Mouse (Mus musculus) cerebellum, adult 2 months (tissue): ENCODE measurements at regions not wholly inside any gene's neighbourhood (a gene's known extent, or its start where the extent isn't known, plus 50 kb on each side); places are given as distances from the start of the nearest gene placed in this dataset.

Experiments
- DNase-seq, 2 experiments: peaks; one replicate each; pipeline ENCODE4 v3.0.0; 2021
- H3K27ac ChIP-seq: fragments of 200-500 bp; 2 replicates; pipeline ENCODE4 v1.5.1; 2012; ENCODE audit warnings: low read length, control low read depth, inconsistent platforms; ENCODE audit not compliant: insufficient read depth
- H3K27me3 ChIP-seq: fragments of 200-500 bp; 2 replicates; pipeline ENCODE4 v1.6.1; 2012; ENCODE audit warnings: inconsistent platforms, mild to moderate bottlenecking, low read length, moderate library complexity; ENCODE audit not compliant: control insufficient read depth, insufficient read depth
- H3K4me1 ChIP-seq: fragments of 200-500 bp; 2 replicates; pipeline ENCODE4 v1.6.1; 2011; ENCODE audit warnings: low read length; ENCODE audit not compliant: control insufficient read depth, insufficient read depth
- H3K4me3 ChIP-seq: fragments of 200-500 bp; replicated peaks from 2 replicates; pipeline ENCODE3; 2011; ENCODE audit warnings: mild to moderate bottlenecking, low read depth, low read length, control low read depth; ENCODE audit not compliant: insufficient read depth
- CTCF ChIP-seq: fragments of 200-500 bp; IDR thresholded peaks from 2 replicates; pipeline ENCODE4 v1.5.1; 2011; ENCODE audit warnings: low read depth, mild to moderate bottlenecking, control low read depth, low read length, moderate library complexity, borderline replicate concordance; ENCODE audit not compliant: insufficient read depth
- POLR2A ChIP-seq: fragments of 200-500 bp; IDR thresholded peaks from 2 replicates; pipeline ENCODE4 v1.6.1; 2011; ENCODE audit warnings: low read length, control low read depth, borderline replicate concordance; ENCODE audit not compliant: insufficient read depth
- WGBS: fragments of 180-500 bp; shearing (Covaris S2); methylation state at CpG from one replicate; pipeline ENCODE4 v1.1.7; 2018; 5-methylcytosine and 5-hydroxymethylcytosine counted together

- no peak for TF ChIP-seq CTCF
- TF ChIP-seq POLR2A = no peak
- Histone ChIP-seq H3K4me3 (no peak overlapping the region), H3K27ac (no peak overlapping the region), H3K4me1 (peaks cover 32% of the 10 kb centered on the region), H3K27me3 (no peaks in the 10 kb centered on the region)
- no peak for DNase-seq
- 82% methylated on average over 5 of the region's 5 CpGs for WGBS
Observed at GRCm38 (mm10) chr11:117601147-117601546, 52.9 kb upstream of the Tnrc6c start.

GRCm38 (mm10) chr11:117604019-117604418, 50.1 kb upstream of the Tnrc6c start:
- 80% methylated on average over 2 of the region's 2 CpGs for WGBS
- DNase-seq = no peak
- no peak for TF ChIP-seq POLR2A
- no peak for TF ChIP-seq CTCF
- Histone ChIP-seq H3K4me3 (no peak overlapping the region), H3K27me3 (no peaks in the 10 kb centered on the region), H3K4me1 (peaks cover 10% of the 10 kb centered on the region; the same call in 1 of the 2 replicates), H3K27ac (no peak overlapping the region)
